Mouse (Mus musculus) R1 (cell line): ENCODE measurements at regions not wholly inside any gene's neighbourhood (a gene's known extent, or its start where the extent isn't known, plus 50 kb on each side); places are given as distances from the start of the nearest gene placed in this dataset.
A peak's percentile ranks its signal among the peaks of the same experiment; 100 is the strongest.

ENCODE experiments used
- DNase-seq: peaks from one replicate; pipeline ENCODE4 v3.0.0-alpha.2; 2018; ENCODE audit warnings: low read depth, low spot score

DNA sequence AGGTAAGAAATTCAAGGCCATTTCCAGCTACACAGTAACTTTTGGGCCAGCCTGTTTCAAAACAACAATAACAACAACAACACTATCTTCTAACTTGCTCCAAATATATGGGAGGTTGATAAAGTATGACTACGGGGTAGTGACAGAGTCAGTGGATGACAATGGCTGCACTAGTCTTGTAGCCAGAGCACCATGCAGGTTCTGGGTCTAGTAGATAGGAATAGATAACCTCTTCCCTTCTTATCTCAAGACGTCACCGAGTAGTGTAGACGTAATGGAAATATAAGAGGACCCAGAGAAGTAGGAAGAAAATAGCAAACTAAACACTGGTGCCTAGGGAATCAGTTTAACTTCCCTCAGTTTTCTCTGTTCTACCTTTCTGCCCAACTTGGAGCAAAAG, 88.8 kb upstream of the Tmem161b start:
- DNase-seq, result no peak

DNA sequence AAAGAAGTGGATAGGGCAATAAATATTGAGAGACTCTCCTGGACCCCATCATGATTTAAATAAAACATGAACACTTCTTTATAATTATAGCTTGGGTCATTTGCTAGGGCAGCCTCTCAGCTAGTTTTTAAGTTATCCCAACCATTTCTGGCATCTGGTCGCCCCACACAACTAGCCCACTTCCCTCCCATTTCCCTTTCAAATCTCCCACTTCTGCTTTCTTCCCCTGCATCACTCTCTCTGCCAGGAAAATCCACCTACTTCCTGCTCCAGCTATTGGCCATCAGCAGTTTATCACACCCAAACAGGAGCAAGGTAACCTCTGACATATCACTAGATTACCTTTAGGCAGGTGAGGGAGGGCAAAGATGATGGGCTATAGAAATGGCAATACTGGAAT, 81.3 kb upstream of the Tmem161b start:
- DNase-seq, result no peak

DNA sequence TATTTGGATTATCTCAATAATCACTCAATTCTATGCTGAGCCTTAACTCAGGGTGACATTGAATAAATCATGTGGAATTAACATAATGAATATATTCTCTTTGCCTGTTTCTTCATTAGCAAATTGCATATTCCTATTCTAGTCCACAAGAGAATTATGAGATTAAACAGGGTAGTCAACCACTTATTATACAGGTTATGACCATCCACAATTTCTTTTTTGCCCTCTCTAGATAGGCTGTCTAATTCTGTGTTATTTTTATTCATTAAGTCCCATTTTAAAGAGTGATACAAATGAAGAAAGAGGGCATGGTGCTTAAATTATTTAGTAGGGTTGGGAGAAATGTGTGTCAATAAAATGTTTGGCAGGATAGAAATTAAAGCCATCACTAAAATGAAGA, 70.8 kb upstream of the Tmem161b start:
- DNase-seq, result no peak

- DNase-seq, result no peak
Measured at GRCm38 (mm10) chr13:84152712-84153111, 69.4 kb upstream of the Tmem161b start.

- peak; percentile 40 for DNase-seq
Measured at GRCm38 (mm10) chr13:84153743-84154142, 68.4 kb upstream of the Tmem161b start.
